Mouse (Mus musculus): ENCODE measurements at regions not wholly inside any gene's neighbourhood (a gene's known extent, or its start where the extent isn't known, plus 50 kb on each side); places are given as distances from the start of the nearest gene placed in this dataset.

- TF ChIP-seq EP300 (IDR thresholded peaks at IDR 0.05; ENCODE audit: low read depth) (no peak), CTCF (IDR thresholded peaks at IDR 0.05; ENCODE audit: low read depth) (no peak)
Measured at GRCm38 (mm10) chr9:26635211-26635610, 98.3 kb upstream of the B3gat1 start.
